Mouse (Mus musculus): Measurements from ENCODE around the gene Ecel1.
A peak's percentile ranks its signal among the peaks of the same experiment; 100 is the strongest.

GRCm38 (mm10) chr1:87174006-87174955 lies 18.0 kb upstream of the Ecel1 start:
- TF ChIP-seq CTCF (IDR thresholded peaks at IDR 0.05; ENCODE audit: low read depth), result peak; percentile 73
- TF ChIP-seq EP300 (IDR thresholded peaks at IDR 0.05; ENCODE audit: low read depth), result no peak

Data from liver, postnatal 0 days (tissue).